Mouse (Mus musculus): ENCODE data around the gene Akt1s1.

GRCm38 (mm10) chr7:44849416-44850111 is 773 bp downstream of the Akt1s1 start:
- TF ChIP-seq CTCF (IDR thresholded peaks at IDR 0.05): no peak
- peak; percentile 58 for TF ChIP-seq EP300 (IDR thresholded peaks at IDR 0.05)

Measured in lung, postnatal 0 days (tissue).